Mouse (Mus musculus) cerebellum, adult 18-20 months (tissue): Measurements from ENCODE around the gene Catip.

ENCODE experiments used
- DNase-seq, 2 experiments: peaks; one replicate each; pipeline ENCODE4 v3.0.0; 2021

The Catip gene

GRCm38 (mm10) chr1:74385531-74385930 lies 23.6 kb downstream of the Catip start:
- no peak for DNase-seq

GRCm38 (mm10) chr1:74386363-74386713 lies 24.4 kb downstream of the Catip start:
- no peak for DNase-seq

DNA sequence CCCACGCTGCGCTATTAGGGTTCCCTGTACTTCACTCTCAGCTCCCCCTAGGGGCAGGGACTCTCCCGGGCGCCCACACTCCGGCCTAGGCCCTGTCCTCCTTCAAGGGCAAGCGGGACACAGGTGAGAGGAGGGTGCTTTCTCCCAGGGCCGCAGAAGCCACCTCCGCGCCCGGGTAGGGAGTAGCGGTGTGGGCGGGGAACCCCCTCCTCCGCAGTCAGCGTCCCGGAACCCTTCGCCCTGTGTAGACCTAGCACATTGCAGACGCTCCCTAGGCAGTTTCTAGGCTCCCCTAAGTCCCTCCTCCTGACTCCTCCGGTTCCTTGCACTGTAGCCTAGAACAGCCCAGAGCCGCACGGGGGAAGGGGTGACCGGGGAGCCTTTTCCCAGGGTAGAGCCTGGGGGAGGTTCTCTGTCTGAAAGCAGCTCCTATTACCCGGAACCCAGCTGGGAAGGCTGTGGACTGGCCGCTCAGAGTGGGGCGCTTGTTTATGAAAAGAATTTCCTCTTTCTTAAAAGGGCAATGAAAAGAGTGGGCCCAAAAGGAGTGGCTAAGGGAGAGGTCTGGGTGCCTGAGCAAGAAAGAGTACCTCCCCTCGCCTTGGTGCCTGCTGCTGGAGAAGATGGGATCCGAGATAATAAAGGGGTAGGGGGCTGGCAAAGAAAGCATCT lies 24.9 kb downstream of the Catip start:
- peak; percentile 91 to 94 for DNase-seq

- DNase-seq: peak in 1 of 2 experiments; percentile 28
These were observed 25.6 kb downstream of the Catip start for GRCm38 (mm10) chr1:74387386-74387988.

DNA sequence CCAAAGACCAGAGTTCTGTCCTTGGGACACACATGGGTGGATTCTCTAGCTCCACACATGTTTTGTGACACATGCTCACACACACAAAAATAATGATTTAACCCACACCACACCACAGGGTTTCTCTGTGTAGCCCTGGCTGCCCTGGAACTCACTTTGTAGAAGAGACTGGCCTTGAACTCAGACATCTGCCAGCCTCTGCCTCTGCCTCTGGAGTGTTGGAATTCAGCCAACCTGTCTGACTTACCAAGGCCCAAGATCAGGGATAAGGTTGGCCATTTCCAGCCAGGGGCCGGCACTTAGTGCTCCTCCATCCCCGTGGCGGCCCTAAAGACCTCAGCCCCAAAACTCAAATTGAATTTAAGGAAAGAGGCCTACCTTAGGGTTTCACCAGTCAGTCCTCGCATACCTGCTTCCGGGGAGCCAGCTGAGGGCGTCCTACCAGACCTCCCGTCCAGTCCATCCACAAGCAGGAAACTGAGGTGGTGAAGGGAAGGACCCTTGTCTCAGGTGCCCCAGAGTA lies 26.6 kb downstream of the Catip start:
- peak in 1 of 2 experiments; percentile 10 for DNase-seq

DNA sequence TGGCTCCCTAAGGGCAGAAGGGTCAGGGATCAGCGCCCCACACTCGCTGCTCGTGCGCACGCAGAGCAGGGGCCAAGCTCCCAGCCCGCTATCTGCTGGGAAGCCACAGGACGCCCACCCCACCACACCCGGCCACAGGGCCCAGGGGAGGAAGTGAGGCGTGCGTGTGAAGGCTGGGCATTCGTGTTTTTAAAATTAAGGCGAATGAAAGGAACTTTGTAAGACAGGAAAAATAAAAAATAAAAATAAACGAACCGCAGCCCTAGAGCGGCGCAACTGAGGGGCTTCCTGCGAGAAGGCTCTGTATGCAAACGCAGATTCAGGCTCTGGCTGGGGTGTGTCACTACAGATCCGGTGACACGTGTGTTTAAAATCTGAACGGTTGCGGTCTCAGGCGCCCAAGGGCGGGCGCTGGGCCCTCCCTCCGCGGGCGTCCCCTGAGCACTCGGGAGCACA lies 28.0 kb downstream of the Catip start:
- DNase-seq: no peak

- peak; percentile 58 to 69 for DNase-seq
These were observed 28.5 kb downstream of the Catip start for GRCm38 (mm10) chr1:74390287-74390906.

DNA sequence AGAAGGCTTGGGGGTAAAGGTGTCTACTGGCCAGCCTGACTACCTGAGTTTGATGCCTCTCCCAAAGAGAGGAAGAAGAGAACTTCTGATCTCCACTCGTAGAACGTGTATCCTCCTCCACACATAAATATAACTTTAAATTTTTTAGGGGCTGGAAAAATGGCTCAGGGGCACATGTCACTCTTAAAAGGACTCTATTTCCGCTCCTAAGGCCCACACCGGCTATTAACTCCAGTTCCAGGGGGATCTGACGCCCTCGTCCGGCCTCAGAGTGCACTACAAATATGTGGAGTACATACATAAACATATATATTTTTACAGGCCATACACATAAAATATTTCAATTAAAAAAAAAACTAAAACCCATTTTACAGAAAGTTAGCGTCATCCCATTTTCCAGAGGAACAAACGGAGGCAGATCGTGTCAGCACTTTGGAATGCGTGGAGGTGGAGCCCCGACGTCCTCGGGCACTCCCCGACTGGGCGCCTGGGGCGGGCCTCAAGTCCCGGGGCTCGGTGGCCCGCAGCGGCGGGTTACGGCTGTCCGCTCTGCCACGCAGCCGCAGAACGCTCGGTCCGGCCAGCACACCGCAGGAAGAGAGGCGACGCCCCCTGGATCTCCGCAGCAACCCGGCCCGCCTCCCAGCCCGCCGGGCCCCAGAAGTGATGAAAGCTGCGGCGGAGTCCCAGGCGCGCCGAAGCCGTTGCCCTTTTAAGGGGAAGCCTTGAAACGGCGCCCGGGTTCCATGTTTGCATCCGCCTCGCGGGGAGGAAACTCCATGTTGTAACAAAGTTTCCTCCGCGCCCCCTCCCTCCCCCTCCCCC lies 29.2 kb downstream of the Catip start, which contains the start of gene Ctdsp1:
TSS of gene Ctdsp1 (plus strand) at position 586 of the 825 bp plus-strand sequence.
- DNase-seq: peak; percentile 95 to 97

DNA sequence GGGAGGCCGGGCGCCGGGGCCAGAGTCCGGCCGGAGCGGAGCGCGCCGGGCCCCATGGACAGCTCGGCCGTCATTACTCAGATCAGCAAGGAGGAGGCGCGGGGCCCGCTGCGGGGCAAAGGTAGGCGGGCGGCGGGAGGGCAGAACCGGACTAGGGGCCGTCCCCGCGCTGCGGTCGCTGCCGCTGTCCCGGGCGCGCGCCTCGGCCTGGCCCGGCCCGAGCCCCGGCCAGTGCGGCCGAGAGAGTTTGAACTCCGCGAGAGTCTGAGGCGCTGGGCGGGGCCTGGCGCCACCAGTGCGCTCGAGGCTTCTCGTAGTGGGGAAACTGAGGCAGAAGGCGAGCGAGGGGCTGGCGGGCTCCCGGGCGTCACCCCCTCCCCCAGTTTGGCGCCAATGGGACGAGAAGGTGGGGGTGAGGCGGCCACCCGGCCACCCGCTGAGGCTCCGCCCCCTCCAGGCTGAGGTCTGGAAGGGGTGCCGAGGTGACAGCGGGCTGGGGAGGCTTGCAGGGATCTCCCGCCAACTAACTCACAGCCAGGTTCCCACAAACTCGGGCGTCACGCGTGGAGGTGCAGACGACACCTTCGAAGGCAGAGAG lies 30.0 kb downstream of the Catip start:
- DNase-seq: peak; percentile 50 to 72

GRCm38 (mm10) chr1:74392446-74392994 lies 30.6 kb downstream of the Catip start:
- DNase-seq: peak in 1 of 2 experiments; percentile 28

DNA sequence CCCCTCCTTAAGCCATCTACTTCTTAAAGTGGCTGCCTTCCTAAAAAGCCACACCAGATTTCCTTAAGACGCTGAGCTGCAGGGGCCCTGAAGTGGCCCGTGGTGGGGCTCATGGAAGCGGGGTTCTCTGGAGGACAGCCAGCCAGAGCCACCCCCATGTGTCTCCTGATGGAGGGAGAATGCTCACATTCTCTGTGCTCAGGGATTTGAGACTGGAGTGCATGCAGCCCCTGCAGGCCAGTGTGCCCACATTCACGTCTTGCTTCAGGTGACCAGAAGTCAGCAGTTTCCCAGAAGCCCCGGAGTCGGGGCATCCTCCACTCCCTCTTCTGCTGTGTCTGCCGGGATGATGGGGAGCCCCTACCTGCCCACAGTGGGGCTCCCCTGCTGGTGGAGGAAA lies 31.1 kb downstream of the Catip start:
- DNase-seq: peak in 1 of 2 experiments; percentile 34

DNA sequence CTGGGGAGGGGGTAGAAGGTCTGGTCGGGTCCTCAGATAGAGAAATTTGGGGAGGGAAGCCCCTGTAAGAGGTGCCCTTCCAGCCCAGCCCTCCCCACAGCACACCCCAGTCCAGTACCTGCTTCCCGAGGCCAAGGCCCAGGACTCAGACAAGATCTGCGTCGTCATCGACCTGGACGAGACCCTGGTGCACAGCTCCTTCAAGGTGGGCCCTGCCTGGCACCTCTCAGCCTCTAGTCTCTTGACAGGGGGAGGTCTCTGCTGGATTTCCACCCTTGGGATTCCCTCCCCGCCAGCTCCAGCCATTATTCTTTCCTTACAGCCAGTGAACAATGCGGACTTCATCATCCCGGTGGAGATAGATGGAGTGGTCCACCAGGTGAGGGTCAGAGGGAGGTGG lies 31.8 kb downstream of the Catip start:
- DNase-seq: peak in 1 of 2 experiments; percentile 11

DNA sequence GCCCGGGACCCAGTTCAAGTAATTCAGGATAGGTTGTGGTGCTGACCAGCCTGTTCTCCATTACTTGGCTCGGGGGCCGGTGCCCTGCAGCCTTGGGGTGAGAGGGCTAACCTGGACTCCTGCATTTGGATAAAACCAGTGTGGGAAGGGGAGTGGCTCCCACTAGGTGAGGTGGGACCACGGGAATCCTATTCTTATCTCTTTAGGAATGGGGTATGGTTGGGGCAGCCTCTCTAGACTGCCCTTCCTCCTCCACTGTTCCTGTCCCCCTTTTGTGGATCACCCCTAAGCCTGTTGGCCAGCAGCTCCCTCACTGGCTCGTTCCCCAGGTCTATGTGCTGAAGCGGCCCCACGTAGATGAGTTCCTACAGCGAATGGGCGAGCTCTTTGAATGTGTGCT lies 32.4 kb downstream of the Catip start:
- no peak for DNase-seq

- DNase-seq: no peak
These were observed 33.0 kb downstream of the Catip start for GRCm38 (mm10) chr1:74394858-74395257.

DNA sequence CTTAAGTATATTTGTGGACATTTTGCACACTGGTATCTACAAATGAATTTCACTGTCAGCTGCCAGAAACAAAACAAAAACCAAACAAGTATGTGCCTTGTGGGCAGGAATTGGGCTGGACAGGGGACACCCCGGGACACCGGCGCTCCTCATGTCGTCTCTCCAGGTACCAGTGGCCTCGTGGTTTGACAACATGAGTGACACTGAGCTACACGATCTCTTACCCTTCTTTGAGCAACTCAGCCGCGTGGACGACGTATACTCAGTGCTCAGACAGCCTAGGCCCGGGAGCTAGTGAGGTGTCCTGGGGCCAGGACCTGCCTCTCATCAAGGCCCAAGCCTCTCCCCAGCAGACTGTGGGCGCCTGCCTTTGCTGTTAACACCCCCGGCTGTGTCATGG lies 33.4 kb downstream of the Catip start:
- DNase-seq: peak in 1 of 2 experiments; percentile 11

DNA sequence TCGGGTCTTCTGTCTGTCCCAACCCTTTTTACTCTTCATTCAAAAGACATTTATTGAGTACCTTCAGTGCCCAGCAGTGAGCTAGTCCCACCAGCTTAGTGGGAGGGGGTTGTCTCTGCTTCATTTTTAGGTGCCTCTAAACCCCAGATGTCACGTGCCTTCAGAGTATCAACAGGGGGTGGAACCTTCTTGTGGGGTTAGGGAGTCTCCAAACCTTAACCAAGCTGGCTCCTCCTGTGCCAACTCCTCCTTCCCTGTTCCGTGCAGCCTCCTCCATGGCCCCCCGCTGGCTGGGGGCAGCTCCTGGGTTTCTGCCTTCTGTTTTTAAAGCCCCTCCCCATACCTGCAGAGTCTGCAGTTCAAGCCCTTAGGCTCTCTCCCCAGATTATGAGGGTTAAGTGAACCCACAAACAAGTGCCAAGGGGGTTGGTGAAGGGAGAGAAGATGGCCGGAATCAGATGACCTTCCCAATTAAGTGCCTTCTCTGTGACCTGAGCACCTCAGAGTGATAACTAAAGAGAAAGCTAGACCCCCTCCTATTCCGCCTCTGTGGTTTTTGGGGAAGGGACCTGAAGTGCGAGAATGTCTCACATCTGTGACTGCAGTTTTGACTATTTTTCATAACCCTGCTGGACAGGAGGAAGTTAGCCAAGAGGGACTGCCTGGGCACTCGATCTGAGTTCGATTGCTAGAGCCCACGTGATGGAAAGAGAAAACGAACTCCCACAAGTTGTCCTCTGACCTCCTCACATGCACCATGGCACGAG lies 34.7 kb downstream of the Catip start:
- DNase-seq: peak in 1 of 2 experiments; percentile 21

- peak; percentile 95 to 96 for DNase-seq
These were observed 35.5 kb downstream of the Catip start for GRCm38 (mm10) chr1:74397268-74397918.

GRCm38 (mm10) chr1:74397919-74398451 lies 36.1 kb downstream of the Catip start:
- peak; percentile 75 to 80 for DNase-seq

GRCm38 (mm10) chr1:74400531-74400930 lies 38.6 kb downstream of the Catip start:
- no peak for DNase-seq

GRCm38 (mm10) chr1:74401015-74401702 lies 39.3 kb downstream of the Catip start:
- DNase-seq: no peak
